Mouse (Mus musculus) CD4-positive, CD25-positive, alpha-beta regulatory T cell, adult 4 months (primary cell): ENCODE data around the gene Mdm1. TPM values are rescaled to one million over a fixed set of nuclear protein-coding genes. Genes with fewer than 3 reads are reported as not detected.

Source experiments
- ATAC-seq: one replicate; pipeline ENCODE4 v1.8.0; 2017
- polyA plus RNA-seq, 2 experiments: library from polyadenylated mRNA; unstranded; fragments of 100-300 nt; shearing (Covaris generic); gene quantifications; one replicate each; pipeline ENCODE4 v1.2.1; 2017

Mdm1 gene
- polyA plus RNA-seq = 1 to 10 TPM; 7.6 to 7.8 TPM

DNA sequence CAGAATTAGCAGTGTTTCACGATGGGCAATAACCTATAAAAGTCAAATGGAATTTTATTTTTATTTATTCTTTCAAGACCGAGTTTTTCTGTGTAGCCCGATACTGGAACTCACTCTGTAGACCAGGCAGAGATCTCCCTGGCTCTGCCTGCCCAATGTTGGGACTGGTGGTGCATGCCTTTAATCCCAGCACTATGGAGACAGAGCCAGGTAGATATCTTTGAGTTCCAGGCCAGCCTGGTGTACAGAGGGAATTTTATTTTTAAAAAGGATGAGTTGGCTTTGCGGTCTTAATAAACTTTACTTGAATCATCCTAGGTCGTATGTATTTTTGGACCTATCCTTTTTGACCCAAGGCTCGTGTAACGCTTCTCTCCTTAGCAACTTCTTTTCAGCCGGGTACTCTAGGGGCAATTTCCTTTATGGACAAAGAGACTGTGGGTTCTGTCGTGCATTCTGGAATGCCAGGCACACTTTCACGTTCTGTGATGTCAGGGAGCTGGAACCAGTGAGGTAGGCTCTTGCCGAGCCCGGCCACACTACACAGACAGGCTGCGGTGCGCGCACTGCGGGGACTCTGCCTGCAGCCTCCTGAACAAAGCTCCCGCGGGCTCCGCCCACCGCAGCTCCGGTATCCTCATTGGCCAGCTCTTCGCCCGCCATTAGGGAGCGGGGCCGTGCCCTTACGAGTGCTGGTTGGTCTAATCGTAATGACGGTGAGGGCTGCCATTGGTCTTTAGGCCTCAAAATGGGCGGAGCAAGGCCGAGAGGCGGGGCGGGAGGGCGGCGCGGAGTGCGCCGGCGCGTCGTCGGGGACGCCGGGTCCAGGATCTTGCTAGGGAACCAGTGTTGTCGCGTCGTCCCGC lies at the start of gene Mdm1:
Gene Mdm1 (plus strand): TSS at position 794 of the 866 bp plus-strand sequence.
- ATAC-seq = peak; percentile 99

DNA sequence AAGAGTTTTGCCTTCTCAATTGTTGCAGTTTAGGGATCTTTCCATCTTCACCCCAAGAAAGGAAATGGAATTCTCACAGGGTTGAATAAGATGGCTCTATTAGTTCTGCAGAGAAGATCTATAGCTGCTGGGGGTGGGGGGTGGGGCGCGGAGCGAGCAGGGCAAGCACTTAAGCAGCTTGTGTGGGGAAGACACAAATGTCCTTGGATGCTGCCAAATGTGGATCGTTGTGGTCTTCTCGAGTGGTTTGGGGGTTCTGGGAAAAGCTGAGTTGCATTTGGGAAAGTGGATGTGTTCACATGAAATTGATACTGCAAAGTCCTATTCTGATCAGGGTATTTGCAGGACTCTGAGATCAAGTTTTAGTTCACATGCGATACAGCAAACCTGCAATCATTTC lies 48.9 kb upstream of the Mdm1 start:
- ATAC-seq = no peak

DNA sequence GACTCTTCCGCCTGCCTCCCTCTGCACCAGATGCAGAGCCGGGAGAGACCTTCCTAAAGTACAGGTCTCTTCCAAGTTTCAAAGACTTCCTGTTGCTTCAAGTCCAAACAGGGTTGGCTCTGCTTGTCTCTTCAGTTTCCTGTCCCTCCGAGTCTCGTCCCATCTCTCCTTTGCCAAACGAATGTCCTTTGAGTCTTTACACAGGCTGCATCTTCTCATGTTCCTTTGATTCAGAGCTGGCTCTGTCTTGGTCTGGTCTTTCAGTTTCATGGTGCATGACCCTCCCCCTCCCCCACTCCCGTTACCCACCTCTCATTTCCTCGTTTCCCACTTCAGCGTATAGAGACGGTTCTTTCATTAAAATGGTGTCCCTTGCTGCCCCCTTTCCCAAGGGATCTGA lies 47.9 kb upstream of the Mdm1 start:
- peak; percentile 52 for ATAC-seq

DNA sequence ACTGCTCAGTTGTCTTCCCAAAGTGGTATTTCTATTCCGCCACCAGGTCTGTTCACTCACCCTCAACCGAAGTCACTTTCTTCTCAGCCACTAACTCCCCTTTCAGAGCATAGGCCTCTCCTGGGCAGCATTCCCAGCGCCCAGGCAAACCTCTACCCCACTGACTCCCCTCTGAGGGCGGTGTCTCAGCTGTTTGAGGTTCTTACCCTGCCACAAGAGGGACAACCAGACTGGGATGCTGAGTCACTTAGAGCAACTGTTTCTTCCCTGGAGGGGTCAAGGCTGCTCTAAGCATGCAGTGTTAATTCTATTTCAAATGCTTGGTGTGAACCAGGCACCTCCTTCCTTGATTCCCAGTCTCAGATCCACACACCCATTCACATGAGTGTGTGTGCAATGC lies 46.8 kb upstream of the Mdm1 start:
- ATAC-seq = no peak

DNA sequence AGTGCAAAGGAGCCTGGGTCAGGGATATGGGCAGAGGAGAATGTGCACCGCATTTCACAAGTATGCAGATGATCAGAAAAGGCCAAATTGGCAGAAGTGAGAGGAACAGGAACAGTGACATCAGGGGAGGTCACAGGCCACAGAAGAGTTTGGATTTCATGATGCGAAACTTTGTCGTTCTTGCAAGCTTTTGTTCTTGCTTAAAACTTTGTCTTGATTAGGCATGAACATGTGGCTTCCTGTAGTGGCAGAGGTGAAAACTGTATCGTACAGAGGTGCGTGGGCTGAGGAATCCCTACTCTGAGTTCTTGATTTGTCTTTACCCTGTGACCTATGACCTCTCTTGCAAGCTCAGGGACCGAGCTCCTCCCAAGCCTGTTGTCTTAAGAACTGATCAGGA lies 45.4 kb upstream of the Mdm1 start:
- peak; percentile 57 for ATAC-seq

DNA sequence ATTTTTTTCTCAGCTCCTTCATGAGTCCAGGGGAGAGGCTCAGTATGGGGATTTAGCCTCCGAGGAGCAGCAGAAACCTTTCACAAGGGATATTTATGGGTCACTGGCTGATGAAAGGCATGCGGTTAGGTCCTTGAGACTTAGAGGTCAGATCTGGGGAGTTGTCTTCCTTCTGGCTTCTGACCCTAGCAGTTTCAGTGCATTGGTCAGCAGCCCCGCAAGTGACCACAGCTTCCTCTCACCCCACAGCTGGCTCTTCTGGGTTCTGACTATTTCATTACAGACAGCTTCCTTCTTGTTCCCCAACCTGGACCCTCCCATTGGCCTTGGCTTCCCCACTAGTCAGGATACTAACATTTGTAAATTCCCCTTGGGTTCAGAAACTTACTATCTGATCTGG lies 43.7 kb upstream of the Mdm1 start:
- no peak for ATAC-seq

DNA sequence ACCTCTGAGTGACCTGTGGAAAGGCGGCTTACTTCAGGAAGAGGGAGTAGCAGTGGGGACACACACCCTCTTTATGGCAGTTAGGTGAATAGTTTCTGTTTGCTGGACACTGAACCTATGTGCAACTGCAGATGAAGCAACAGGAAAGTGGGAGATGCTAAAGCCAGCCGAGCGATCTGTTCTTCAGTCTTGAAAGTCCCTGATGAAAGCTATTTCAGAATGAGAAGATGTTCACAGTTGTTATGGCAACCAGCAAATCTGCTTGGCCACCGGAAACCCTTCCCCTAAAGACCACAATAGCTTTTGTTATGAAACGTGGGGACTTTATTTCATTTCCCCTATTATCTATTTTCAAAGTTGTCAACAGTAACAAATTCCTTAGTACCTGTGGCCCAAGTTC lies 41.0 kb upstream of the Mdm1 start:
- ATAC-seq = peak; percentile 44

DNA sequence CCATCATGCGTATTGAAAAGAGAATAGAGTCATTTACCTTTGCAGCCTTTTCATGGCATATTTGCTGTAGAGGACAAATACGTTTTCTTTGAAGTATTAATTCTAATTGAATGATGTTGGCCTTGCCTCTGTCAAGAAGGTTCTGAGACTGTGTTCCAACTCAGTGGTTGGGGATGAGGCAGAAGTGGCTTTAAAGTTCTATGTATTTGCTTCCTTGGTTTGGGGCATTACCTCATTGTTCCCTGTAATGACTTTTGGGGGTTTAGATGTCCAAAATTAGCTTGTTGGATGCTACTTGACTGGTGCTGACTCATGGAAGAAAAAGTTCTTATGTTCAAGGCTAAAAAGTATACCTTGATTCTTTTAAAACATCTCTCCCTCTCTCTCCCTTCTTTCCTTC lies 40.6 kb upstream of the Mdm1 start:
- ATAC-seq = no peak

DNA sequence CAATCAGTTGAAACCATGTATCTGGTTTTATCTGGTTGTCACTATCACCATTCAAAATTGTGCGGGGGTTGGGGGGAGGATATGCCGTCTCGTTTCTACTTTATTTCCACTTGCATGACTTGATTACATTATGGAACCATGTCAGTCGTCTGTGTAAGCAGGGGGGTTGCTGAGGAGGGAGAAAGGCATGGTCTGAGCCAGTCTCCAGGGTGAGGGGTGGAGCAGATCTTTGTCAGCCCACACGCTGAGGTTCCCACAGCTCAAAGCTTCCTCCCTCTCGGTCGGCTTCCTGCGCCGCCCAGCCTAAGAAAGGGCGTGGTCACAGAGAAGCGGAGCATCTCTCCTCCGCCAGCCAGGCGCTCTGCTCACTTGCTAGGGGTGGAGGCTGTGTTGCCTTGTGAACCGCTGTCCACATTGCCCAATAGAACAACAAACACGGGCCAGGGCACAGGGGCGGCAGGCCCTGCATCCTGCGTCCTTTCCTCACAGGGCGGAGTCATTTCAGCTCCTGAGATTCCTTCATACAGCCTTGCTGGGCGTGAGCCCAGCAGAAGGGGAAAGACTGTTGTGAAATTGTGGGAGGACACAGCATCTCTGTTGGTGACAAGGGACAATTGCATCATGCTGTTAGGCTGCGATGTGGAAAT lies 38.5 kb upstream of the Mdm1 start:
- ATAC-seq = peak; percentile 89

DNA sequence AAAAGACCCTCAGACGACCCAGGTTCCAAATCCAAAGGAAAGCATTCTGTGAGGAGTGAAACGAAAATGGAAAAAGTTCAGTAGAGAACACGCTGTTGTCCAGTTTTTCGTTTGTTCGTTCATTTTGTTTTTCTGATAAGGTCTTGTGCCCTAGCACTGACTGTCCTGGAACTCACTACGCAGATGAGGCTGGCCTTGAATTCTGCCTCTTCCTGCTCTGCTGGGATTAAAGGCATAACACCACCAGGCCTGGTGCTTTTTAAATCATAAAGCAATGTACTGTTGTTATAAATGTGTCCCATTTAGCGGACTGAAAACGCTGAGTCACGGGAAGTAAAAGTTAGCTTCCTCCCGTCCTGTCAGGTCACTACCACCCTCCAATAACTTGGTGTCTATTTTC lies 37.7 kb upstream of the Mdm1 start:
- ATAC-seq = no peak

DNA sequence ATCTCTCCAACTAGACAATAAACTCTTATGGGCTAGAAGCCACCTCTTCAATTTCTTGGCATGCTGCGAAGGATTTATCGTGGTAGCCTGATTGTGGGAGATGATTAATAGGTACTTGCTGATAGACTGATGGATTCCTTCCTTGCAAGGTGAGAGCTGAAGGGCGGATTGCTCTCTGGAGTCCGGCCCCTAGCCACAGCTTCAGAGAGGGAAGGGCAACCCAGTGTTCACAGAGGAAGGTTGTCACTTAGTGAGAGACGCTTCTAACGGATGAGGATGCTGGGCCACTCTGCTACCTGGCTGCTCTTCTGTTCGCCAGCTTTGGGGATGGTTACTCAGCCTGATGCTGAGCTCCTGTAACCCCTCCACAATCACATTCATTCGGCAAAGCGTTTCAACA lies 34.6 kb upstream of the Mdm1 start:
- no peak for ATAC-seq

DNA sequence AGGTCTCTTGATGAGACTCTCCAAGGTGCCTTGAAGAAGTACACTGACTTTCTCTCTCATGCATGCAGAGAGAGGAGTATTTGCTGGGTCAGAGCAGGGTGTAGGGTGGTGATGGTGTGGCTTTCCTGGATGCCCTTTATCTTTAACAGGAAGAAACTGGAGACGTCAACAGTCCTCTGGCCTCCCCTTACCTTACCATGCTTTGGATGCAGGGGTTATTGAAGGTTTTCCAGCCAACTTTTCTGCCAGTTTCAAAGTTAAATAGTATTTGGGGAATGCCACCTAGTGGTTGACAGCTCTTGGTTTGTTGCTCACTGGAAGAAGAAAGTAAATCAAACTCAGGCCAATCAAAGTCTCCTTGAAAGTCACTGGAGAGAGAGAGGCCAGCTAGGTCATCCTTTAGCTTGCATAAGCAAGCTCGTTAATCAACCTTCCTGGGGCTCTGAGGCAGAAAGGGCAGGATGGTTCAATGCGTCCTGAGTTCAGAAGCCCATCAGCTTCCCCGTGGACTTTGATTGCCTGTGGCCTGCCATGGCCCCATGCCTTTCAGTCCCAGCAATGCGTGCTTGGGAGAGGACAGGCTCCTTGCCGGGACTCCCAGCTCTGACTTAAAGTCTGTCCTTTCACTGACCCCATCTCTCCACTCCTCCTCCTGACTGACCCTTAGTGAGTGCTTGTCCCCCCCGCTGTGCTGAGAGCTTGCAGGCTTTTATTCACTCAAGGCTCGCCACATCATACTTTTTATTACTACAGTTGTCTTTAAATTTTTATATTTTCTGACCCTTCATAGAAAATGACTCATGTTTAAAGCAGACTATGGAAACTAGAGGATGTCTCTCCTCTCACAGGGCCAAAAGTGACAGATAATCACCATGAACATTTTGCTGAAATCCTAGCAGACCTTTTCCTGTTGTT lies 31.3 kb upstream of the Mdm1 start:
- peak; percentile 67 for ATAC-seq

DNA sequence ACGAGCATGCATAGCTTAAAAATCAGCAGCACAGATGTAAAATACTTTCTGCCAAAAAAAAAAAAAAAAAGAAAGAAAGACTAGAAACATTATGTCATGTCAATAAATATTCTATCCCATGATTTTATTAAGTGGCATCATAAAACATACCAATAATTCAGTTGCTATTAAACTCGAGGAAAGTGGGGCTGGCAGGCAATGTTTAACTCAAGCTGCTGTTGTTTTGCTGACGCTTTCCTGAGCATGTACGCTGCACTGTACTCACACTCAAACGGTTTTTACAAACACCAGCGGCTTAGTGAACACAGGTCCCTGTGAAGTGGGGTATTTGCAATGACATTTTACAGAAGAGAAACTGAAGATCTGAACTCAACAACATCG lies 30.7 kb upstream of the Mdm1 start:
- ATAC-seq = no peak

DNA sequence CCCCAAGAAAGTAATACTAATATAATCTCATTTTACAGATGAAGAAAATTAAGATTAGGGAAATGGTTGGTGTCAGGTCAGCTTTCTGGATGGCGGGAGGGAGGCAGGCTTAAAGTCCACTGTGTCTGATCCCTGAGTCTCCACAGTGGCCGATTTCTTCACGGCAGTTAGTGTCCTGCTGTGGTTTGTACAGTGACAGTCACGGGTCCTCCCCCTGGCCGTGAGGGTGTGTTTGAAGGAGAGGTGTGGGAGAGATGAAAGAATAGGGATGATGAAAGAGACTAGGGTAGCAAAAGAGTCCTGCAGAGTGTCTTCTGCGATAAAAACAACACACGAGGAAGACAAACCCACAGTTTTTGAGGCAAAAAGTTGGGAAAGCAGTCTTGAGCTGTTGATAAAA lies 30.0 kb upstream of the Mdm1 start:
- ATAC-seq = no peak

DNA sequence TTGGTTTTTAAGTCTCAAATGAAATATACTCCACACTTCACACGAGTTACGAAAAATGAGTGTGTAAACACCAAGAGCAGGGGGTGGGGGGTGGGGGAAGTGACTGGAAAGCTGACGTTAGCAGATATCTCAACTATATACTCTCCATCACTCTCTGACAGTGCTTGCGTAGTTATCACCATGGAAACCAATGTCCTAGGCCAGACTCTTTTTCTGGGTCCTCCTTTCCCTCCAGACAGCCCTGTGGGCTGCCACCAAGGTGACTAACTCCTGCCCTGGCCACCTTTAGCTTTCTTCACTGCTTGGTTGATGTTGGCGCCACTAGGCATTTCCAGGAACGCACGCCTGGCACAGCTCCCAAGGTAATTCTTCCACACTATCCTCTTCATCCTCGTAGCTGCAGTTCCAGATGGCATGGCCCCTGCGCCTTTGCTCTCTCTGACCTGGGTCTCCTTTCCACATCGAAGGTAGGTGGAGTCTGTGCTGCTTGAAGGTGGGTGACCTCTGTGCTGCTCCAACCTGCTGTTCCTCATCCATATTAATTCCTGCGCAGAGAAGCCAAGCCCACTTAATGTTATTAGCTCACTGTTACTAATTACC lies 29.2 kb upstream of the Mdm1 start:
- no peak for ATAC-seq

DNA sequence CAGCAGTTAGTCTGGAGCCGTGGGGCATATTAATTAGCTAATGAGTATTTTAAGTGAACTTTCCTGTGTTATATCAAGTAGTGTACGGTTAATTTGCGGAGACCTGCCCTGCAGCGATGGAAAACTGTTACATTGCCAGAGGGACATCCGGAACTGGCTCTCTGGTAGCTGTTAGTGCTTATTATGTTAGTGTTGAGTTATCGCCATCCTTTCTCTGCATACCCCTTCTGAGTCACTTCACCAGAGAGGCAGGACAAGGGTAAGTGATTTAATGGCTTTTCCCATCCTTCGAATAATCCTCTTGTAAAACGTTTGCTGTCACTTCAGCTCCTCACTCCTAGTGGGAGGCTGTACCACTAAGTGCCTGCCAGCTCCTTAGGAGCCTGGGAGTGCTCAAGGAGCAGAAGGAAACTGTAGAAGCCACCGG lies 28.3 kb upstream of the Mdm1 start:
- no peak for ATAC-seq

DNA sequence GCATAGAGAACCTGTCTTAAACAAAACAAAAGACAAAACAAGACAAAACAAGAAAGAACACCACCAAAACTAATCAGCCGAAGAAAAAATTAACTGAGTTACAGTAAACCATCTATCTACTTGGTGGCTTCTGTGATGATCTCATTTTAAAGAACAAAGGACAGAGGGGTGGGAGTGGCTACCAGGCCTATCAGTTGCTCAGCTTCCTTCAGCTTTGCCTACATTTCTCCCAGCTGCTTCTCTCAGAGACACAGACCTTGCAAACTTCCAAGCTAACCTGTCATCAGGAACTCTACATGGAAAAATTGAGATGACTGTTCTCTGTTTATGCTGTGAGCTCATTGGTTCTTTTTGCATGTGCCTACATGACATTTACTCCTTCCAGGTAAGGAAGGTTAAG lies 27.3 kb upstream of the Mdm1 start:
- peak; percentile 40 for ATAC-seq

DNA sequence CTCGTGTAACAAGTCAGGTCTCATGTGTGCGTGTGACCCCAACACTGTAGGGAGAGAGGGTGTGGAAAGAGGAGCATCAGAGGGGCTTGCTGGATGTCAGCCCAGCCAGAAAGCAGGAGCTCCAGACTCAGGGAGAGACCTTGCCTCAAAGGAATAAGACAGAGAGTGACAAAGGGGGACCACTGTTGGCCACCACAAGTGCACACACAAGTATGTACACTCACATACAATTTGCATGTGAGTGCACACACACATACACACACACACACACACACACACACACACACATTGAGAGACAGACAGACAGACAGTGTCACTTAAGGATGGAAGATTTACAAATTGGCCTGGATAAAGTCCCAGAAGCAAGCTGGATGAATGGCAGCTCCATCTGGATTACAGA lies 25.2 kb upstream of the Mdm1 start:
- ATAC-seq = no peak

DNA sequence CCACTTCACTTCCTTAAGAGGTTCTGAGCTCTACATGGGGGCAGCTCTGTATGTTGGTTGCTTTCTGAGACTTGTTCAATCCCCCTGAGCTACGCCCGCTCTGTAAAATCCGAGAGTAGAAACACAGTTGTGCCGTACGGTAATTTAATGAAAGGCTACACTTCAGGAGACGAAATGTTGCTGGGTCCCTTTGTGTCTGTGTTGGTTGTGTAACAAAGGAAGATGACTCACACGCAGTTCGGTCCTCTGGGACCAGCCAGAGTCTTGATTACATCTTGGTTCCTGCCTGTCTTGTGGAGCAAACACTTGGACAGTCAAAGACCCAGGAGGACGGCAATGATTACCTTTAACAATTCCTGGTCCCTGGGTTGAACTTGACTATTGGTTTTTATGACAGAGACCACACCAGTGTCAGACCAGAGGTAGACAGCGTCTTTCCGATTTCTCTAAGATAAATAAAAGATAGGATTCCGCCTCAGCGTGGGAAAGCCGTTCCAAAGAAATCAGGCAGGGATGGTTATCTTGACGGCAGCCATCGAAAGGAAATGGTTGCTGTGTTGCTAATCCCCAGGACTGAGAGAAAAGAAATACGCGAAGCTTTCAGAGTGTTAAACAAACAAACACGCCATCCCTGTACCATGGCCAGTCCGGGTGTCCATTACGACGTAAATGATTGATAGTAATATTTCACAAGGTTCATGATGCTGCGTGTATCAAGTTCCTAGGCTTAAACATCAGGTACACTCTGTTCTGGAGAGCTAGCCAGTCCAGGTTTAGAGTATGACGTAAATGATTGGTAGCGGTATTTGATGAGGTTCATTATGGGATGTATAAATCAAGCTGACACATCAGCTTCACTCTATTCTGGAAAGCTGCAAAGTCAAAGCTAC lies 20.3 kb upstream of the Mdm1 start:
- no peak for ATAC-seq

DNA sequence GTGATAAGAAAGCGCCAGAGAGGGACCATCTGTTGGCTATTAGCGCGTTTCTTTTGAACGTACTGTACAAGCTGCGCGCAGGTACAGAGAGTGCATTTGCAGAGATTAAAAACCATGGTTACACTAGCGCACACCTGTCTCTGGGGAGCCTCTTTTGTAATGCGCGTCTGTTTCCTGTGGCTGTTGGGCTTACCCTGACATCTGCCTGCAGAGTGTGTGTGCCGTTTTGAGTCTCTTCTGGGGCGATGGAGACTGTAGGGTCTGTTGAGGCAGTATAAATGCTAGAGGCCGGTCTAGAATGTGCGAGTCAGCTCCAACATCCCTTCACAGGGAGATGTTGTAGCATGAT lies 19.7 kb upstream of the Mdm1 start:
- peak; percentile 93 for ATAC-seq

DNA sequence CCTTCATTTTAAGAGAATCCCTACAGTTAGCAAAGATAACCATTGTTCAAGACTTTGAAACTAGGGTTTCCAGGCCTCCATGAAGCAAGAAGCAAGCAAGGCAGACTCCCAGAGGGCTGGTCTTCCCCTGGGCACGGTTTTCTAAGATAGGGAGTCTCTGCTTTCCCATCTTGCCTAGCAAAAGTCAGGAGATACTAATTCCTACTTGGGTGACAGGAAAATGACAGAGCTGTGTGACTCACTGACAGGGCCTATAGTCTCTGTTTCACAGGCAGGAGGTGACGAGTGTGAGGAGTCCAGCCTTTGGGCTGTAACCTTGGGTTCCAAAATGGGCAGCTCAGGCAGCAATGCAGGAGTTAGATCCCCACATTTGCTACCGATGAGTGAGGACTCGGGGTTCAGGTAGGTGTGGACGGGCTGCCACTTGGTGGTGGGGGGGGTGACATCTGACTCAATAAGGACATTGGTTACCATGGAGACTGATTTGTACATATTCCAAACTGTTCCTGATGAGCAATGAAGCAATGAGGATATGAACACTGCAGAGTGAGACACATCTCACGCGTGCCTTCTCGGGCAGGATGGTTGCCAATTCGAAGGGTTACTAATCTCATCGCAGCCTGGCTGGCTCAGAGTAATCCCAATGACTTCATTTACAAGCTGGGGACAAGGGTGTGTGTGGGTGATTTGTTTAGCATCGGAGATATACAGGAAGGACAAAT lies 19.0 kb upstream of the Mdm1 start:
- no peak for ATAC-seq
